Mouse (Mus musculus) urinary bladder, adult 18-20 months (tissue): Measurements from ENCODE around the gene Mllt3.

Experiments used
- DNase-seq, 2 experiments: peaks; one replicate each; pipeline ENCODE4 v3.0.0; 2022; ENCODE audit warnings: low spot score in 2 of 2, mixed read lengths in 2 of 2

Mllt3 gene

DNA sequence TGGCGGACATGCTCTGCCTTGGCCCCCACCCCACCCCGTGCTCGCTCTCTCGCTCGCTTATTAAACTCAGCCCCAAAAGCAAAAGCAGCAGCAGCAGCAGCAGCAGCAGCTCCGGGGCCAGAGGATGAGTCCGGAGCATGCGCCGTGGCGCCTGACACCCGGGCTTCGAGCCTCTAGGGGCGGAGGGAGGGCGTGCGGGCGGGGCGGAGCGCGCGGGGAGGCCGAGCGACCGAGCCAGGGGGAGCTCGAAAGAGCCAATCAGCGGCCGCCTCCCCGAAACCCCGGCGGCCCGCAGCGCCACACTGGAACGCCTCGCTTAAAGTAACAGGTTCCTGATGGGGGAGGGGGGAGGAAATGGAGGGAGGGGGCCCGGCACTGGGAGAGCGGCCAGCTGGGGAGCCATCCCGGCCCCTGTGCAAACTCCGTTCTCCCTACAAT is at the start of gene Mllt3:
Mllt3 (minus strand) TSS at position 149 of the 438 bp plus-strand sequence.
- DNase-seq: peak; percentile 91 to 96

DNA sequence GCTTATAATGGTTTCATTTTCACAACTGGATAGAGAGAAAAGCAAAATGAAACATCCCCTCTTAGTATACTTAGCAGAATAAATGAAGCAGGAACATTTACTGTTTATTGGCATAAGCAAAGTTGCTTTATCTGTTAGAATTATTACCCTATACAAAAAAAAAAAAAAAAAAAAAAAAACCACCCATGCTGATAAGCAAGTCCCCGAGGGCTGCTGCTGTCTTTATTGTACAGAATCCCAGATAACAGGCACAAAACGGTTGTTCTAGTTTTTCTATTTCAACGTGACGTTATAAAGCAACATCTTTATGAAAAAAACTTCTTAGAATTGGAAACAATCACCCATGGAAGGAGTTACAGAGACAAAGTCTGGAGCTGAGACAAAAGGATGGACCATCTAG is 49.2 kb upstream of the Mllt3 start:
- DNase-seq: no peak

DNA sequence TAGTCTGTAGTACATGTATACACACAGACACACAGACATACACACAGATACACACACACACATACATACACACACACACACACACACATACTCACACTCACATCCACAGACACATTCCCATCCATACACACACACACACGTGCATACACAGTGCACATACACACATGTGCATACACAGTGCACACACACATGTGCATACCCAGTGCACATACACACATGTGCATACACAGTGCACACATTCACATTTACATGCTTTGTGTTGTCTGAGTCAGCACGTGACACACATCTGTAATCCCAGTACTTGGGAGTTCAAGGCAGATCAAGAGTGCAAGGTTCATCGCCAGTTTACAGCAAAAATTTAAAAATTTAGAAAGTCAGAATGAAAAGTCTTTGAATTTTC is 48.7 kb upstream of the Mllt3 start:
- DNase-seq: no peak

DNA sequence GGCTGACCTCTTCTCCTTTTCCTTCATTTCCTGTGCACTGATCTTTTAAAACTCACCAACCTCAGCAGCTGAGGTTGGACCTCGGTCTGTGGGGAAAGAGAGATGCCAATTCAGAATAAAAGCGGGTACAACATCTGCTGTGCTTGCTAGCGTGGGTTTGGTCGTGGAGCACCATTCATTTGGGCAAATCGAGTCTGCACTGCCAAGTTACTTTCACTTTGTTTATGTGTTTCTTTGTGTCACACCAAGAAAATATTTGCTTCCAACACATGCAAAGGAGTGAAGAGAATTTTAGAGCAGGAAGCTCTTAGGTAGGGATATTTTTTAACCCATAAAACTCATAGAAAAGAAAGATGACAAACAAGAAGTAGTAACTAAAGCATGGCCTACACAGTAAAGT is 48.3 kb upstream of the Mllt3 start:
- DNase-seq: no peak

DNA sequence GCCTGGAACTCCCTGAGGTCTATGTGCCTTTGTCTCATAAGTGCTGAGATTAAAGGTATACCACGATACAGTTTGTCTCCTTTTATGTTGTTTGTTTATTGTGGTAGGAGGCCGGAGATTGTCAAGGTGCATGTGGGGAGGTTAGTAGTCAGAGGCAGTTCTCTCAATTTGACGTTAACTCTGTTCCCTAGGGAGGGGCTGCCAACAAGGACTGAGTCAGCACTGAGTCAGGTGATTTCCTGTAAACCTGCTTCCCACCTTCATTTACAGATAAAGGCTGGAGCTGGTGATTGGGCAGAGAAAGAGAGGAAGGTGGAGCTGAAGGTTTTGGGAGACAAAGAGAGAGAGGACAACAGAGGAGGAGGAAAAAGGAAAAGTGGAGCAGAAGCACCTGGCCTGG is 45.8 kb upstream of the Mllt3 start:
- no peak for DNase-seq

DNA sequence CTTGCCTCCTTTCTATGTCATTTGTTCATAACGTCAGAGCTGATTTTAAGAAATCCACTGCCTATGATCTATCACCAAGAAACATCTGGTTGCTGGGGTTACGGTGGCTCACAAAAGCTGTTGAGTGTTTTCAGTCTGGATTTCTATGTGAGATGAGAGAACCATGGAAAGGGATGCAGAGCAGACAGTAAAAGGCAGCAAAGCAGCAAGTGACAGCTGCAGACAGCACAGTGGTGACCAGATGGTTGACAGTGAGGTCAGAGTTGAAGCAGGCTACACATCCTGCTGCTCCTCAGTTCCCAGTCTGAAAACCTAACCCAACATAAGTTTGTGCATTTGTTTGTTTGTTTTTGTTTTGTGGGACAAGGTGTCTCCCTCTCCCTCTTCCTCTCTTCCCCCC is 42.2 kb upstream of the Mllt3 start:
- DNase-seq: no peak

DNA sequence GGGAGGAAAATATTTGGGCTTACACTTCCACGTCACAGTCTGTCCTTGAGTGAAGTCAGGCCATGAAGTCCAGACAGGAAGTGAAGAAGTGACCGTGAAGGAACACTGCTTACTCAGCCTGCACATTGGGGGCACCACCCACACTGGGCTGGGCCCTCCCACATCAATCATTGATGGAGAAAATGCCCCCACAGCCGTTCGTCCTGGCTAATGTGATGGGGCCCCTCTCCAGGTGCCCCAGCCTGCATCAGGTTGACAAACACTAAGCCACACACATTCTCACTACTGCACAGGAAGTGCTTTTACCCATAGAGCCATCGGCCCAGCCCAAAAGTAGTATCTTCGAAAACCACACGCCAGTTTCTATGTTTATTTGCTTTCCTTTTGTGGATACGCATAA is 13.1 kb upstream of the Mllt3 start:
- DNase-seq: no peak

DNA sequence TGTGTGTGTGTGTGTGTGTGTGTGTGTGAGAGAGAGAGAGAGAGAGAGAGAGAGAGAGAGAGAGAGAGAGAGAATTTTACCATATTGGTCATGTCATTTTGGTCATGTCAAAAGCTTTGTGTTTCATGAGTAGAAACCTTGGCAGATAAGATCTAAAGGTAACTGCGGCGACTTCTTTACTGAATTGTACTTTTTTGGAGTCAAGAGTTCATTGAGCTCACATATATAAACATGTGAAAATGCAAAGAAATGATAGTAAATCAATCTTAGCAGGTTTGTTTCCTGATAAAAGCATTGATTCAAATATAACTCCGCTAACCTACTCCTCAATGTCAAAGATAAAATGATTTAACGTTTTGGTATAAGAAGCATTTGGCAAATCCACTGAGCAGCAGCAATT is 12.0 kb upstream of the Mllt3 start:
- DNase-seq: no peak

DNA sequence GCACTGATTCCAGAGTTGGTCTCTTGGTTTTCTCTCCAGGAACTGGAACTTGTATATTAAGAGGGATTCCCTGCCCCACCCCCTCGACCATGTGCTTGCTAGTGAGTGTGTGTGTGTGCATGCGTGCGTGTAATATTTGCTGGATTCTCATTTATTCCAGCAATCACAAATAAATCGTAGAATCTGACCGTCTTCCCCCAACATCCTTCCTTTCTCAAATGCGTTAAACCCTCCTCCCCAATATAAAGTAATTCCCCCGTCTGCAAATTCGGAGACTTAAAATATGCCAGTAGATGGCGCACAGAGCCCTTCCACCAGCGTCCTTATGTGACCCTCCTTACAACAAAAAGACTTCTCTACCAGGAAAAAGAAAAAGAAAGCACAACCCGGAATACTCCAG is 2.2 kb upstream of the Mllt3 start:
- DNase-seq: peak in 1 of 2 experiments; percentile 30

DNA sequence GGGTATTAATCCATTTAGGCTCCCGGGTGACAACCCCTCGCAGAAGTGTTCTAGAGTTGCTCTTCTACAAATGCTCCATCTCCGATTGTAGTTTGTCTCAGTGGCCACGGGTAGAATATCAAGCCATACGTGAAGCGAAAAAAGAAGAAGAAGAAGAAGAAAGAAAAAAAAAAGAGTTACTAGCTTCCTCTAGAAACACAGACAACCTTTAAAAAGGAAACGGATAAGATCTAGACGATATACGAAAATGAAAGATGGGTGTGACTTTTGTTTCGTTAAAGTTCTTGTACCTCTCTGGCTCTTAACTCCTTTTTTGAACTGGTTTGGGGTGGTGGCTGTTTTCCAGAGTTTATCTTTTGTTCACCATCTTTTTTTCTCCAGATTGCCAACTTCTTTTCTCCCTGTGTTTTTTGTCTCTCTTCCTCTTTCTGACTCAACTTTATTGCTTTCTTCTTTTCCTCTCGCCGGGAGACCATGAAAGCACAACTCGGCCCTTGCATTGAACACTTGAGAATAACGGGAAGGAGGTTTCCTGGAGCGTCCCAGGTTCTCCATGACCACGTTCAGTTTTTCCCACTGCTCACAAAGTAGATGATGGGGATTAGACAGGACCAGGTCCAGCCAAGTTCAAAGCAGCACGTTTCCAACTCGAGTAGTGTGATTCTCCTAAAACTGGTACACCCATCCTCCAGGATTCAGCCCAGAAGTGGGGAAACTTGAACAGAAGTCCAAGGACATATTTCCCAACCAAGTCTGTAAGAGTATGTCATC is 1.4 kb upstream of the Mllt3 start:
- DNase-seq: peak in 1 of 2 experiments; percentile 7

DNA sequence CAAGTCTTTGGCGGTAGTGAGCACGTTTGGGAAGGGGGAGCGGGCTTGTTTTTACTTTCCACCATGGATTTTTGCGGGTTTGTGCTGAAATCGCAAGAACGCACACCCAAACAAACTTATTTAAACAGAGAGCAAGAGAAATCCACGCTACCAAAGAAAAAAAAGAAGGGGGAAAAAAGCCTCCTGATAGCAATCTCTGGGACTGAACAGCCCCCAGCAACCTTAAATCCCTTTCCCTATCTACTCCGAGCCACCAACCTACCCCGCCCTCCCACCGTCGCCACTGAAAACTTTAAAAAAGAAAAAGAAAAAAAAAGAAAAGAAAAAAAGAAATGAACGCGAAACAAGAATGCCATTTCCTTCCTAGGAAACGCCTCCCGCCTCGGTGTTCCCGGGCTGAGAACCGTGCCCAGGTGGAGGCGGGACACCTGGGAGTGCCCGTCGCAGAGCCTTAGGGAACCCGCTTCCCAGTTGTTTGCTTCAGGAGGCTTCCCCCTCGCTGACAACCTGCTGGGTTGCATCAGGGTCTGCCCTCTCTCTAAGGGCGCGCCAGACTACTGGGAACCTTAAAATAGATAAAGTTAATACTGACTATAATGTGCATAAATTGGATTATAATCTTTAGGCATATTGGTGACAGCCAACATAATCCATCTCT is 694 bp upstream of the Mllt3 start:
- DNase-seq: peak; percentile 8 to 34

DNA sequence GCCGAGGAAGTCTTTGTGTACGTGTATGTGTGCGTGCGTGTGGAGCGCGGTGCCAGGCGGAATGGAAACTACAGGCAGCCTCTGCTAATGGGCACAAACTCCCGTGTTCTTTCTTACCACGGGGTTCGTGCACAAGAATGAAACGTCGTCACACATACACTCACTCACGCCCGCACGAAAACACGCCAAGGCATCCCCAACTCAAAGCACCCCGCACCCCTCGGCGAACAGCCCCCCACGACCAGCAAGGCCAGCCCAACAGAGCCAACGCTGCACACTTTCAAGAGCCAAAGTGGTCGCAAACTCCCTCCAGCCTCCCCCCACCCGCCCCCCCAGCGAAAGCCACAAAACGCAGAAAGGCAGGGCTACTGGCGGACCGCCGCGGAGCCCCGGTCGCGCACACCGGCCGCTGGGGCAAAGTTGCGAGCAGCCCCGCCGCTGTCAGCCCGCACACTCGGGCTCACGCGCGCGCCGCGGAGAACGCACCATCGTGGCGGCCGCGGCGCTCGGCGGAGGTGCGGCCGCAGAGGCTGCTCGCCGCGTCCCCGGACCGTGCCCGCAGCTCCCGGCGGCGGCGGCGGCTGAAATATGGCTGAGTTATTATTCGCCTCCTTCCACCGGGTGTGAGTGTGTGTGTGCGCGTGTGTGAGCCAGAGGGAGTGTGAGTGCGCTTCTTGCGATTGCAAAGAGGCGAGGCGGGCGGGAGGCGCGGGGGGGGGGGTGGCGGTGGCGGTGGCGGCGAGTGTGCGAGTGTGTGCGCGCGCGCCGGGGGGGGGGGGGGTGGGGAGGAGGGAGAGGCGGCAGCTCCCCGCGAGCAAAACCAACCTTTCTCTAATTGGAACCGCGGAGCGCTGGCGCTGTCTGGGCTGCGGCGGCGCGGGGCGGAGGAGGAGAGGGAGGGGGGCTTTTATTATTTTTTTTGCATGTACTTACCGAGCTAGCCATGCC is 739 bp downstream of the Mllt3 start:
- DNase-seq: peak; percentile 16 to 54

DNA sequence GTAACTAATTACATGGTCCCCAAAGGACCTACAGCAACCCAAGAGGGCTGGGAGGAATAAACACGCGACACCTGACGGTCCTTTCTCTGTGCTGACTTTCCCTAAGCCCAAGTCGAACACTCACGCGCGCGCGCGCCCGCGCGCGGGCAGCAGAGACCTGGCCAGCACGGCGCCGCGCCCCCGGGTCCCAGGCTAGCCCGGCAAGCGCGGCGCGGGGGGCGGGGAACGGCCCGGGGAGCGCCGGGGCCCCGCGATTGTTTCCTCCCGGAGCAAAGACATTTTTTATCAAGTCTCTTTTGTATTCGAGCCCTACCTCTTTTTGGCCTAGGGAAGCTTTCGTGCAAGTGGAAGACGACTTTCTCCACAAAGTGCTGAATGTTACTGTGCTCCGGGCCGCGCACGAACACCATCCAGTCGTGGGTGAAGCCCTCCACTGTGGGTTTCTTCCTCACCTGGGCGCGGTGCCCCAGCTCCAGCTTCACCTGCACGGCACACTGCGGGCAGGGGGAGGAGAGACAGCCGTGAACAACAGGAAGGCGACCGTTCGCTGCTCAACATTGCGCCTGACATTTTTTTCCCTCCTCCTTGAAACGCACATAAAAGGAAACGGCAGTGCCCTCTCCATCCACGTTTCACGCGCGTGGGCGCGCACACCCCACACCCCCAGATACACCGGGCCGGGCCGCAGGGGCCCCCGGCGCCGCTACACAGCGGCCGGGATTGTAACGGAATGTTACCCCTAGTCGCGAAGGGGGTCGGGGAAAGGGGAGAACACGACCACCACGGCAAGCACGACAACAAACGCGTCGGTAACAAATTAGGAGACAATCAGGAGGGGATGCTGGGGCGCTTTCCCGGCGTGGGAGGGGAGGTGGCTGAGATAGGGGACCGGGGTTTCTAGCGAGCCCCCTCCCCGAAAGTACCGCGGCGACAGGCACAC is 1.7 kb downstream of the Mllt3 start:
- peak; percentile 12 to 58 for DNase-seq

DNA sequence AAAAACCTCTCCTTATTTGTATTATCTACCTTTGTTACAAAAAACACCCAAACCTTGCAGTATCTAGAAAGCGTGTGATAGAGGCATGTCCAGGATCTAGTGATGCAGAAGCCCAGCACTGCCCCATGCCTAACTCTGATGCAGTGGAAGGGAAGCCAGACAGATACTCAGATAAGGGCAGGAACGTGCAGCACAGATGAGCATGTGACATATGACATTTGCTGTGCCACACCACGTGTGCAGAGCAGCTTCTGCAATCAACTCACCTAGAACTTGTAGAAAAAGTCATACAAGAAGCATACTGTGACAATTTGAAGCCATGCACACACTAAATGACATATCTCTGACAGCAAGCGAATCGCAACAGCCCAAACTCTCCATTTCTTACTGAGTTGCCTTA is 9.6 kb downstream of the Mllt3 start:
- no peak for DNase-seq

DNA sequence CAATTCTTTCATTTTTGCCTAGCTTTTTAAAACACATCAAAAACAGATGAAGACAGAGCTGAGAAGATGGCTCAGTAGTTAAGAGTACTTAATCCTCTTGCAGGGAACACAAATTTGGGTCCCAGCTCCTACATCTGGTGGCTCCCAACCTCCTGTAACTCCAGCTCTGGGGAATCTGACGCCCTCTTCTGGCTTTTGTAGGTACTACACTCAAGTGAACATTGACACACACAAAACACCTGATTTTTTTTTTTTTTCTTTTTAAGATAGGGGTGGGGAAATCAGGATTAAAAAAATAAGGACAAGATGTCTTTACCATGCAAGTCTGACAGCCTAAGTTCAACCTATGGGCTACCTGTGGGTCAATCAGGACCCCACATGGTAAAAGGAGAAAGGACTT is 10.5 kb downstream of the Mllt3 start:
- DNase-seq: no peak

DNA sequence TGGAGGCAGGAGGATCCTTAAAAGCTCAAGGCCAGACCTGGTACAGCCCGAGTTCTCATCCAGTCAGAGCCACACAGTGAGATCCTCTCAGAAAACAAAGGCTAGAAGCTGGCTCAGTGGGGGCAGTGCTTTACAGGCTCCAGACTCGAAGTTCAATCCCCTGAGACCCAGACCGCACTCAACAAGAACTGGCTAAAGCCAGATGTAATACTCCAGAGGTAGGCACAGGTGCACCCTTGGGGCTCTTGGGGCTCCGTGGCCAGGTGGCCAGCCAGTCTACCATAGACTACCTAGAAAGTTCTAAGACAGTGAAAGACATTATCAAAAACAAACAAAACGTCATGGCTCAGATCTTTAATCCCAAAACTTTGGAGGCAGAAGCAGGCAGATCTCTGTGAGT is 12.7 kb downstream of the Mllt3 start:
- DNase-seq: no peak

DNA sequence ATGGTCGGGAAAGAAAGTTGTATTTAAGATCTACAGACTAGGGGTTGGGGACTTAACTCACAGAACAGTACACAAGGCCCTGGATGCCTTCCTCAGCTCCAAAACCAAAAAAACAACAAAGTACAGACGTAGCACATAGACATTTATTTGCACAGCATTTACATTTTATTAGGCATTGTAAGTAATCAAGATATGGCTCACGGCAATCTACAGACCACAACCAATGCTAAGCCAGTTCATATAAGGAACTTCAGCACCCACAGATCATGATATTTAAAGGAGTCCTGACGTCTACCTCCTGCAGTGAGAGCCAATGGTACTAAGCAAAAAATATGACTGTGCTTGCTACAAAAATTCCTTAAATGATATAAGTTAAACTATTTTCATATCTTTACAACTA is 13.5 kb downstream of the Mllt3 start:
- DNase-seq: no peak

DNA sequence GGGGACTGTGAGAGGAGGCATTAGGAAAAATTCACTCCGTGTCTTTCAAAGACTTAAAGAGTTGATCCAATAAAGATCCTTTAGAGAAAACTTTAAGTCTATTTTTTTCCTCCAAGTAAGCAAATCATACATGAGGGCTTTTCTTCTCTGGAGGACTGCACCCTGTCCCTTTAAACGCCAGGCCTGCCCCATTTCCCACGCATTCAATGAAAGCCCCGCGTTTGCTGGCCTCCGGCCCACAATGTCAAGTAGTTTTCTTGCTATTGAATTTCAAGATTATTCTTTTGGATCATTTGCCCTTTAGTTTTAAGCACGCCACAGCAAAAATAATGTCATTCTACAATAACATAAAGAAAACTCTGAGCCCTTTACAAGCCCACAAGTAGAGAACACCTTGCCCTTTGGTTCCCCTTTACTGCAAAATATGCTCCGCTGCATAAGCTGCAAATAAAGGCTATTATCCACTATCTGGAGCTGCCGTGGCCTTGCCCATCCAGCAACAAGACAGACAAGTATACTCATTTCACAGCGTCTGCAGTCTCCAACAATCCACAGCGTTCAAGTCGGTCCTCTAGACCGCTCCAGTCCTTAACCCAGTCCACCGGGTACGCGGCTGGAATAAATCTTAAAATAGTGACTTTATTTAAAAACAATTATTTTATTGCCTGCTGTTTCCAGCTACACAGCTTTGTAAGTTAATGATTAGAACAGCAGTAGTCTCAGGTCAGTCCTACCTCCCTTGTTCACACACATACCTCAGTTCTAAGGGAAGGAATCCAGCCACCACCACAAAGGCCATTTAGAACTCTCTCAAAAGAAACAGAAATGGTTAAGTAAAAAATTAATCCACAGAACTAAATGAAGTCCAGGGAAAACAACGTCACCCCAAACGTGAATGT is 15.5 kb downstream of the Mllt3 start:
- no peak for DNase-seq

DNA sequence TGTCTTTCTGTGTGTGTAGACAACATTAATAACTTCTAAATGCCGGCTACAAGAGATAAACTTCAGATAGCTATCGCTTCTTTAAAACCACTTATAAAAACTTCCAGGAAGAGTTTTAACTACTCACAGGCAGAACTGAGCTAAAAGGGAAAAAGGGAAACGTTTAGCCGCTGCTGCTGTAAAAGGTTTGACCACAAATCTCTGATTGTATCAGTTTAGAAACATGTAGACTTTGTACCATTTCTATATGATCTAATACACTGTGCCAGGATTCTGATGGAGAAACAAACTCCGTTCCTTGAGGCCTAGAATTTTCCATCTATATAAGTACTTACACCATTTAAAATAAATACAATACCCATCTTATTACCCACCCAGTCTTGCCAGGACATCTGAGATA is 17.4 kb downstream of the Mllt3 start:
- no peak for DNase-seq

DNA sequence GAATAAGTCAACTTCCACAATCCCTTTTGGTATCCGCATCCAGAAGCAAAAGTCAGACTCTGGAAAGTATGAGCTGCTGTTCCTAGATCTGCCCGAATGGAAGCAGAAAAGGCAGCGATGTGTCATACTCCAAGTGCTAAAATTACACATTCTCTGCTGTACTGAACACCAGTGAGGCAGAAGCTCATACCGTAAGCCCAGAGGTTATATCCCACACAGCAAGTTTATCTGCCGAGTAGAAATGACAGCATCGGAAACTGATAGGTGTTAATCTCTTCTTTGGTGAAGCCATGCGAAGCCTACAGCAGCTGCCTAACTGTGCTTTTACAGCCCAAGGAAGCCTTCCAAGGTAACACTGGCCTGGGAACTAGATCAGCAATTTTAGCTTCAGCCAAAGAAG is 17.9 kb downstream of the Mllt3 start:
- no peak for DNase-seq
